Mouse (Mus musculus) spleen, postnatal 36 days (tissue): Measurements from ENCODE around the gene Tspan1.

ENCODE experiments used
- DNase-seq, 2 experiments: peaks; one replicate each; pipeline ENCODE4 v3.0.0; 2022; ENCODE audit warnings: low spot score in 2 of 2, mixed read lengths in 1 of 2

Tspan1 gene

DNA sequence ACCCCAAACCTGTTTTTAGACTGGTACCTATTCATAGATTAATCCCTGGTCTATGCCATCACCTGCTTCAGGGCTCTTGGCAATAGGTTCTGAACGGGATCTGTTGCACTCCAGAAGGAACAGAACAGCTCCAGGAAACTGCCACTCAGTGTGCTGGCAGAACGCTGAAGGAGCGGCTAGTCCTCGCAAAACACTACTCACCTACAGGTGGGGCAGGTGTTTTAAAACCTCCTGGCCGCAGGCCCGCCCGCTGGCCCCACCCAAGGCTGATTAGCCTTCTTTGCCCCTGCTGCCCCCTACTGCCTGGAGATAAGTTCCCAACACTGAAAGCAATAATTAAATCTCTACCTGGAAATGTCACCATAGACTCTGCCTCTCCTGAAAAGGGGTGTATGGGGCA lies at the start of gene Tspan1:
Tspan1 (minus strand) TSS at position 198 of the 400 bp plus-strand sequence.
- no peak for DNase-seq

DNA sequence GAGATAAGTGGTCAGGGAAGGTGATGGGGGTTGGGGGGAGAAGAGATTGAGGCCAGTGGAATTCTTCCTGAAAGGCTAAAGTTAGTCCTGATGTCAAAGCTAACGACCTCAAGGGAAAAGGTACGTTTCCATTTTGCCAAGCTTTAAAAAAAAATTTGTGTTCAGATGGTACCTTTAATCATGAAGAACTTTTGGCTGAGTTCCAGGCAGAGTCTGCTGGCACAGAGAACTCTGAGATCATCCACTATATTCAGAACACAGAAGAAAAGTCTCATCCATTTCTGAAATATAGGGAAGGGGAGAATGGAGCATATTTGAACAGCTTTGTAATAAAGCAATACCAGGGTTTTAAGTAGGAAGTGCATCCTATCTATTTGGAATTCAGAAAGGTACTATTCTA lies 49.6 kb upstream of the Tspan1 start:
- DNase-seq = no peak

DNA sequence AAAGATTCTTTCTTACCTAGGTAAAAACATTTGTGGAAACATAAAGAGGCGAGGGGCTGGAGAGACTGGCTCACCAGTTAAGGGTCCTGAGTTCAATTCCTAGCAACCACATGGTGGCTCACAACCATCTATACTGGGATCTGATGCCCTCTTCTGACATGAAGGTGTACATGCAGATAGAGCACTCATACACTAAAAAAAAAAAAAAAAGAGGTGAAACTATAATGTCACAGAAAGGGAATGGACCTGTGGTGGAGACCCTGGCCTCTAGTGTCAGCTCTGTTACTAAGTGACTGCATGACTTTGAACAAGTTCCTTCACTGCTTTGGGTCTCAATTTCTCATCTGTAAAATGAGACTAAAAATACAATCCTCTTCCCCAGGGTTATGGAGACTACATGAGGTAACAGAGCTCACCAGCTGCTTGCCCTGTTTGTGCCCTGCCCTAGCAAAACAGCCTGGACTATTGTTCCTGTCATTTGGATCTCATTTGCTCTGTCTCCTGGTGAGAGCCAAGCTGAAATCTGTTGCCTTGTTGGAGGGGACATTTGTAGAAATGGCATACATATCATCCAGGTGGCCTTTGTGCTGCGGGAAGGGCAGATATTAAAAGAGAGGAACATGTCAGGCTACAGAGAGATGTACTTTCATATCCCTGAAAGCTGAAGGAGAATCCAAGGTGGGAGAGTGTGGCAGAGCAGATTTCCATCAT lies 48.6 kb upstream of the Tspan1 start:
- DNase-seq = no peak

DNA sequence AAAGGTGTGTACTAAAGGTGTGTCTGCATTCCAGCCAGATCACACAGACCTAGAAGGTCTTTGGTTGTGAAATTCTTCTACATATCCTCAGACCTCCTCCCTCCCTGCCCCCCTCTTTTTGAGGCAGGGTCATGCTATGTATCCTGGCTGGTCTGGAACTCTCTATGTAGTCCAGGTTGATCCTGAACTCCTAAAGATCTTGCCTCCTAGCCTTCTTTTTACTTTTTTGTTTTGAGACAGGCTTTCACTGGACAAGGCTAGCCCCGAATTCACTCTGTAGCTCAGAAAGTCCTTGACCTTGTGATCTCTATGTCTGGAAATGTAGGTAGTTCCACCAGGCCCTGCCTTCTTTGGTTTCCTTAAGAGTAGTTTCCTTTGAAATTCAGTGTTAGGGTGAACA lies 41.5 kb upstream of the Tspan1 start:
- DNase-seq = no peak

DNA sequence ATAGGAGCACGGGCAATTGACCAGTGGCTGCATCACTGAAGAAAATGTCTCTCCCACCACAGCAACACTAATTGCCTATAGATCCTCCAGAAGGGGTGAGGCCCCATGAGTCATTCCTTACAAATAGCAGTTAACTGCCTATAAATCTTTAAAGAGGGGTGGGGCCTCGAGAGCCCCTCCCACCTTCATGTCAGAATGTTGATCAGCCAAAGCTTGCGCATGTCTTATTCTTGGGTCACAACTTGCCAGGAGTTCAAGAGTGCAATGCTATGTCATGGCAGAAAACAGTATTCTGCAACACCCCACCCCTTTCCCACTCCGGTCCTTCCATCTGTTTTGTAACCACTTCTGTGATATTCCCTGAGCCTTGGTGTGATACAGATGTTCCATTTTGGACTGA lies 39.1 kb upstream of the Tspan1 start:
- no peak for DNase-seq

DNA sequence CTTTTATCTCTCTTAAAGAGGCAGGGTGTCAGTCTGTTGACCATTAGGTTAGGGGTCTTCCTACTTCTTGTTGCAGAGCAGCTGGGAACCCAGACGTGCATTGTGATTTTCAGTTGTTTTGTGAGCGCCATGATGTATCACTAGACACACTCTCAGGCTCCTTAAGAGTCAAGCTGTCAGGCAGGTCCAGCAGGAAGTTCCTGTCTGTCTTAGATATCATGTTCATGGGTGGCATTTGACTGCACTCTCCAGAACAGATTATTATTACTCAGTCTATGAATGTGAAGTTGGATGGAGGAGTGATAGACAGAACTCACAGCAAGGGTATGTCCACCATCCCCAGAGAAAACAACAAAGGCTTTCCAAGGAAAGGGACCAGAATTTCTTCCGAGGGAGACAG lies 37.0 kb upstream of the Tspan1 start:
- no peak for DNase-seq

DNA sequence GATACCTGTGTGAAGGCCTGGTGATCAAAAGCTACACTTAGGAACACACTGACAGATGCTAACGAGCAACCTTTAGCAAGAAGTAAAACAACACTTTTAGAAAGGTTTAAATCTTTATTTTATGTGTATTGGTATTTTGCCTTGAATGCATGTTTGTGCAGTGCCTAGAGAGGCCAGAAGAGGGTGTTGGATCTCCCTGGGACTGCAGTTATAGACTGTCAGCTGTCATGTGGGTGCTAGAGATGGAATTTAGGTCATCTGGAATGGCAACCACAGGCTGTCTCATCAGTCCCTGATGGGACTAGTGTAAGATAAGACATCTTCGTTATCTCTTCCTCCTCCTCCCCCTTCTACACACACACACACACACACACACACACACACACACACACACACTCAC lies 31.0 kb upstream of the Tspan1 start:
- DNase-seq = no peak

DNA sequence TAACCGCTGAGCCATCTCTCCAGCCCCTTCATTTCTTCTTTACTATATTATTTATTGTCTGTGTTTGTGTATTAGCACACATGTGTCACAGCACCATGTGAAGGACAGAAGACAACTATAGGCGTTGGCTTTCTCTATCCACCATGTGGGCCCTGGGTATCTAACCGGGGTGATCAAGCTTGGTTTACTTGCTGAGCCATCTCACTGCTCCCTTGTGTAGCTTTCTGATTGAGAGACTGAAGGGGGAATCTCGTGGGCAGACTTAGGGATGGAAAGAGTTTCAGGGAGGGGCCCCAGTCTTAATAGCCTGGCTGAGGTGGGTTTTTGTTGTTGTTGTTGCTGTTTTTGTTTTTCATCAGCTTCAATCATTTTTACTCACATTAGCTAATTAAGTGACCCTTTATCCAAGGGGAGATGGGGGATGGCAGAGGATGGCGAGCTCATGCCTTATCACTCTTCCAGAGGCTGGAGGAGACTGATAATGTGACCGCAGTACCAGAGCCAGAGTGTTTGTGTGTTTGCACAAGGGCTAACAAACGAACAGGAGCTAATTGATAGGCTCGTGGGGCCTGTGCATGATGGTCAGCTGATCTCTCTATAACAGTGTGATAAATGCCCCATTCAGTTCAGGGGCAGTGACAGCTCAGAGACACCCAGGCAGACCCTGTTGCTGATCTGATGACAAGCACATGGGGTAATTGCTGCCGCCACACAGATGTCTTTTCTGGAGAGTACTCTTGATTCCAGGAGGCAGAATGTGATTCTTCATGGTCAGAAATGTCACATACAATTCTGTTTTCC lies 26.4 kb upstream of the Tspan1 start:
- DNase-seq = peak; percentile 8 to 31

DNA sequence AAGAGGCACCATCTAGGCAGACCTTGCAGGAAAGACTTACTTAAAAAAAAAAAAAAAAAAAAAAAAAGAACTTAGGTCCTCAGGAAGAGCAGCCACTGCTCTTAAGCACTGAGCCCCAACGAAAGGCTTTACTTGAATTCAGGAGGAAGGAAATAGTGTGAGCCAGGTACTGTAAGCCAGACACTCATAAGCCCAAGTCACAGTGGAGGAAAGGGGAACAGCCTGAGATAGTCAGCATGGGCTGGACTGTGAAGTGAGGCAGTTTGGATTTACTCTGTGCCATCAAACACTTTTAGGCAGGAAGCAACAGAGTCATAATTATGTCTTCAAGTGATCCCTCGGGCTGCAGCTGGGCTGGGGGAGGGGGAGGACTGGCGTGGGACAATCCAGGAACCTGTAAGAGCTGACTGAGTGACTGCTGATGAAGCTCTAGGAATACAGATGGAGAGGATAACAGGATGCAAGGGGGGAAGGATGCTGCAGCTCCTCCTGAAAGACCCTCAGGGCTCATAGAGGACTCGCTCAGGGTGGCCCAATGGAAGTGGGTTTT lies 25.0 kb upstream of the Tspan1 start:
- DNase-seq = no peak

DNA sequence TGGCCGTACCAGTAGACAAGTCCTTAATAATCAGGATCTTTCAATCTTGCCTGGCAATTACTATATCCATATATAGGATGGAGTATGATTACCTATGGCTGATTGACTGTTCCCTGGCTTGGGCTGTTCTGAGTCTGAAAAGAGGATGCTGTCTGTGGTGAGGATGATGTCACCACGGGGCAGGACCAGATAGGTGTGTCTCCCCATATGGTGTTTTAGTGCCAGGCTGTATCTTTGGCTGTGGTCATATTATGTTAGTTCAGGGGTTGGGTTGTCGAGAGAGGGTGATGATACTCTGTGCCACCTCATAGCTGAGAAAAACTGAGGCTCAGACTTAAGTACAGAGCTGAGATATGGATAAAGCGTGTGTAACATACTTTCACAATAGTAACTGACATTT lies 17.7 kb upstream of the Tspan1 start:
- no peak for DNase-seq

DNA sequence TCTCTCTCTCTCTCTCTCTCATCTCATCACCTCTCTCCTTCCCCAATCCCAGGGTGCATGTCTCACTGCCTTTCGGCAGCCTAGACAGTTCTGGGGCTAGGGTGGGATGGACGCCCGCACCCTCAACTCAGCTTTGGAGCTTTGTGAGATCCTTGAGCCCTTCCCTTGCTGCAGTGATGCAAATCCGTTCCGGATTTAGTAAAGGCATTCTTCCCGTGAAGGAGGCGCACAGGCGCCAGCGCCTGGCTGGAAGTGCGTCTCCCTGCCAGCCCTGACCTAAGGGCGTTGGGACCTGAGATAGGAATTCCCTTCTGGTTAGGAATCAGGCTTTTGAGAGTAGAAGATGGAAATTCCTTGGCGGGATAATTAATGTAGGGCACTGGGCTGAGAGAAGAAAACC lies 15.3 kb upstream of the Tspan1 start:
- DNase-seq = no peak

DNA sequence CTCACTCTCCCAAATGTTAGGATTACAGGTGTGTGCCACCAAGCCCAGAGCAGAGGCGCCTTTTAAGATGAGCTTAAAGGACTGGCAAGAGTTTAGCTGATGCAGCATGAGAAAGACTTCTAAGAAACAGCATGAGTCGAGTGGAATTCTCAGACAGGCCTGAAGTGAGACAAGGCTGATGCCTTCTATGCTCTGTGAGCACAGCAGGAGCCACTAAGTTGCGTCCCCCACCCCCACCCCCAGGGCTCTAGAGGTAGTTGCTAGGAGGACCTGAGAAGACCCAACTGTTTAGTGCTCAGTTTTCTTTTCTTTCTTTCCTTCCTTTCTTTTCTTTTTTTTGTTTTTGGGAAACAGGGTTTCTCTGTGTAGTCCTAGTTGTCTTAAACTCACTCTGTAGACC lies 14.7 kb upstream of the Tspan1 start:
- no peak for DNase-seq

DNA sequence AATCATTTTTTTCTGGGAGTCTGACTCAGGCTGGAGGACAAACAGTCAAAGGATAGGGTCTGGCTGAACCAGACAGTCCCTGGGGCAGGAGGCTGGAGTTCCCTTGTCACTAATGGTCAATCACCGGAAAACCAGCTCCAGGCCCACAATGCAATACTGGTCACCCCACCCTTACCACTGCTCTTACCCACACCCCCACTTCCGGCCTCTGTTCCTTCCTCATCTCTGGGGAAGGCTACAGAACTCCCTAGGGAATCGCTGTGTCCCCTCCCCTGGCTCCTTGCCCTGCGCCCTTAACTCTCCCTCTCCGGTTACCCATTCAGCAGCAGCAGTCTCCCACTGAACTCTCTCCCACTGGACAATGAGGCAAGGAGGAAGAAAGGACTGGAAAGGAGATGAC lies 9.7 kb upstream of the Tspan1 start:
- DNase-seq = peak; percentile 65 to 70

DNA sequence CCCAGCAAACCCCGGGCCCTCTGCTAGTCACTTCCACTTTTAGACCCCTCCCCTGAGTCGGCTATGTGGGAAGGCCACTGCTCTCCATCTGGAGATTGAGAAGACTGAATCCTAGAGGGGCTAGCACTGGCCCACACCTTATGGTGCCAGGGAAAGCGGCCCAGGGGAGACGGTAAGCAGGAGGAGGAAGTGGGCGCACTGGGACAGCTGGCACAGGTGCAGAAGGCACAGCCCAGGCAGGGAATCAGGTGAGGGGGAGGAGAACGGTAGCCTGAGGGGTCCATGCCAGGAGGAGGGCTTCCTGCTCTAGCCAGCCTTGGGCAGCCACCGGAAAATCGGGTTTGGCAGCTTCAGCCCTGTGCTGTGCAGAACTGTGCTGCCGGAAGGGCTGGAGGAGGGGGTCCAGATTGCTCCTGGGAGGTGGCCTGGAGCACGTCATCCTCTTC lies 9.2 kb upstream of the Tspan1 start:
- DNase-seq = peak; percentile 27 to 28

DNA sequence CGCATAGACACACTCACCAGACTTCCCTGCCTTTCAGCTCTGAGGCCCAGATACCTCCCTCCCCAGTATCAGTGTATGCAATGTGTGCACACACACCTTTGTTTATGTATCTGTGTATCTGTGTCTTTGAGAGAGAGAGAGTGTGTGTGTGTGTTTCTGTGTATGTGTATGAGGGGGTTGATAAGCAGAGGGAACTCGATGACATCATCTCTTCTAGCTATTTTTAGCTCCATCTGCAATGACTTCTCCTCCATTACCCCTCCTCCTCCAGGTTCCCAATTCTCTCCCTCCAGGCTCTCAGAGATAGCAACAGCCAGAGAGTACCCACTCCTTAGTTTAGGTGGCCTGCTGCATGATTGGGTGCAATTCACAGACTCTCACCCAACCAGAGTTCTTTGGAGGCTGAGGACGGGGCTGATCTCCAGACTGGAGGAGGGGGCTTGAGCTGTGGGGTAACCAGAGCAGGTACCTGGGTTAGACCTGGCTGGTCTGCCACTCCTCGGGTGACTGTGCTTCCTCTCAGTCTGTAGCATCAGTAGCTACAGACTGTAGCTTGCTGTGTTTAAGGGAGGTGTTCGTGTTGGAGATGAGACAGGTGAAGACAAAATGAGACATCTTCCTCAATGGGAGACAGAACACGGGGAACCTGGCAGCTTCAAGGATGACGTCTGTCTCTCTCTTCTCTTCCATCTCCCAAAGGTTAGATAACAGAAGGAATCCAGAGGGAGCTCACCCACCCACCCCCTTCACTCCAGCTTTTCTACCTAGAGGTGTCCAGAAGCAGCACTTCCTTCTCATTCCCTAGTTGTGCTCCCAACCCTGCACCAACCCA lies 8.5 kb upstream of the Tspan1 start:
- no peak for DNase-seq

DNA sequence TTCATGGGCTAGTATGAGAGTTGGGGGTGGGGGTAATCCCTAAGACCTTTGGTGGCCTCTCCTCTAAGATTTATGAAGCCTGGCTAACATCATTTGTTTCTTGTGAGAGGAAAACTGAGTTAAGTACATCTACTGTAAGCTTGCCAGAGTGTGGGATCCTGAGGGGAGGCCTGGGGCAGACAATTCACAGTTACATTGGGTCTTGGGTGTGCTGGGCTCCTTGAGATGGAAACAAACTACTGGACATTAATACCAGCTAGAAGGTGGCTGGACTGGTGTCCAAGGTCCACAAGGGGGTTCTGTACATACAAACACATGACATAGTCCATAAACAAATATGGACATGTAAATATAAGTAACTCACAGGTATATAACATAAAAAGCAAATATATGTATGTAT lies 7.7 kb upstream of the Tspan1 start:
- DNase-seq = no peak

DNA sequence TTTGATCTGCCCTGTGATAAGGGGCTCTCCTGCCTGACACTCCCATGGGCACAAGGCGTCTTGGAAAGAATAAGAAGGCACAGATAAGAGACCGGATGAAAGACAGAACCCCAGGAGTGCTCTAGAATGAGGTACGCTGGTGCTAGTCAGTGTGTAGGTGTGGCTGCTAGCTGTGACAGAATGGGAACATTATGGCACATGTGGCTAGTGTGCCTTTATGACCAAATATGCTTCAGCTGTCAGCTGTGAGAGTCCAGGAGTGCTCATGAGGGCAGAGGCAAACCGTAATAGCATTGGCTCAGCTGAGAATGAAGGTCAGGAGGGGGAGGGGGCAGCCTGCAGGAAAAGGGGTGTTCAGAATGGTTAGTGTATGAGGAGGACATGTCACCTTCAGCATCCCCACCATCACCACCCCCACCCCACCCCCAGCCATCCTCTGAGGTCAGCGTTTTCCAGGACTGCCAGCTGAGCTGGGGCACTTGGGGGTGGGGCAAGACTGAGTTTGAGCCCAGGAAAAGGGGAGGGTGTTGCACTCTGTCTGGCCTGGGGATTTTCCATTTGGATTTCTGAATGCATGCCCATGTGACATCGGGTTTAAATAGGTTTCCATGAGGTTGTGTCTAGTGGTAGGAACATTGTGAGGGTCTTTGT lies 7.2 kb upstream of the Tspan1 start:
- no peak for DNase-seq

DNA sequence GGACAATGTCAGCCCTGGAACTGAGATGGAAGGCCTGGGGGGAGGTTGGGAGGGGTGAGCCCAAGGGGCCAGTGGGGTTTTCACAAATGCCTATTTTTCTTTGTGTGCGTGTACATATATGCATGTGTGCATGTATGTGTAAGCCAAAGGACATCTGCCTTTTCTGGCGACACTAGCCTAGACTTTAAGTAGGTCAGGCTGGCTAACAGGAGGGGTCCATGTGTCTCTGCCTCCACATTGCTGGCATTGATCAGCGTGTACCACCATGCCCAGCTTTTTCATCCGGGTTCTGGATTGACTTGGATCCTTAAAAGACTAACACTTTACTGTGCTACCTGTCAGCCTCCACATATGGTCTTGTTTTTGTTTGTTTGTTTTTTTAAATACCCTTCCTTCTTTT lies 6.4 kb upstream of the Tspan1 start:
- no peak for DNase-seq

DNA sequence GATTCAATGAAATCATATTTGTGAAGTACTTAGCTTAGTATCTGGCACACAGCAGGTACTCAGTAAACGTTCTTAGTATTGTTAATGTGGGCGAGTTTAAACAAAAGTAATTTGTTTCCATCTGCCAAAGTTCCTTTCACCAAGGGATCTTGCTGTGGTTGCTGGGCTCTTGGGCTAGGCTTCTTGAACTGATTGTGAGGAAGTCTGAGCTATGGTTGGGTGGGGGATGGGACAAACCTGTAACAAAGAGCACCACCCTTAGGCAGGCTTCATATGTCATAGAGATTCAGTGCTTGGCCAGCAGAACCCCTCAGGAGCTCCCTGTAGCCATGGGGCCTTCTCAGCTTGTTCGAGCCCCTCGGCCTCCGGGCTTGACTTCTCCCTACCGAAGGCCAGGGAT lies 5.7 kb upstream of the Tspan1 start, which contains the start of the genes 1700042G07Rik and Gm49337:
1700042G07Rik (plus strand) TSS at position 301 of the 400 bp plus-strand sequence.
Gm49337 (plus strand) TSS at position 313 of the 400 bp plus-strand sequence.
- no peak for DNase-seq

DNA sequence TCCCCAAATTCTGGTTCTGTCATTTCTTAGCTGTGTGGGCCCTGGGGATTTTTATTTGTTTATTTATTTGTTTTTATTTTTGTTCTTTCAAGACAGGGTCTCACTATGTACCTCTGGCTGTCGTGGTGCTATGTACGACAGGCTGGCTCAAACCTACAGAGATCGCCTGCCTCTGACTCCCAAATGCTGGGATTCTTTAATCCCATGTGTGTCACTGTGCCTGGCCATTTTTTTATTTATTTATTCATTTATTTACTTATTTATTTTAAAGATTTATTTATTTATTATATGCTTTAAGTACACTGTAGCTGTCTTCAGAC lies 1.9 kb upstream of the Tspan1 start:
- DNase-seq = no peak

DNA sequence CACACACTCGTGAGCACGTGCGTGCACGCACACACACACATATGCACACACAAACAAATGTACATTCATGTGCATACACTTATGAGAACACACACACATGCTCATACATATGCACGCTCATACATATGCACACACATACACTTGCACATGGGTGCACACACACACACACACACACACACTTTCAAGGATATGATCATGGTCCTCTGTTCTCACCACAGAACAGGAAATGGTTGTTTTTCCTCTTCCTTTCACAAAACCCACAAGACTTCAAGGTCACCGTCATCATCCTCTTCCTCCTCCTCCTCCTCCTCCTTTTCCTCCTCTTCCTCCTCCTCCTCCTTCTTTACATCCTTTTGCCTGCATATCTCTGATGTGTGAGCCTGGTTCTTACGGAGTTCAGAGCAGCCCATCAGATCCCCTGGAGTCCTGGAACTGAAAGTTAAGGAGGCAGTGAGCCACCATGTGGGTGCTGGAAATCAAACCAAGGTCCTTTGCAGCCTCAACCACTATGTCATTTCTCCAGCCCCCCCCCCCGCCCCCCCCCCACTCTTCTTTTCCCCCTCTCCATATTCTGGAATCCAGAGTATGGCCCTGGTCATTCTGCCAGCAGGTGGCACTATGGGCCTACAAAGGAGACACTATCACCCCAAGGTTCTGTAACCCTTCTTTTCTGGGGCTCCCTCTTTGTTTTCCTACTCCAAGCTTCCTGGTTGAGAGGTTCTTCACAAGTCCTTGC lies 1.4 kb upstream of the Tspan1 start:
- DNase-seq = peak; percentile 47 to 59
